Mouse (Mus musculus) kidney, postnatal 36 days (tissue): ENCODE measurements around the gene Rps13.

Source experiments
- DNase-seq, 2 experiments: peaks; one replicate each; pipeline ENCODE4 v3.0.0; 2021 to 2022; ENCODE audit warnings: mixed read lengths in 2 of 2

Rps13 gene

DNA sequence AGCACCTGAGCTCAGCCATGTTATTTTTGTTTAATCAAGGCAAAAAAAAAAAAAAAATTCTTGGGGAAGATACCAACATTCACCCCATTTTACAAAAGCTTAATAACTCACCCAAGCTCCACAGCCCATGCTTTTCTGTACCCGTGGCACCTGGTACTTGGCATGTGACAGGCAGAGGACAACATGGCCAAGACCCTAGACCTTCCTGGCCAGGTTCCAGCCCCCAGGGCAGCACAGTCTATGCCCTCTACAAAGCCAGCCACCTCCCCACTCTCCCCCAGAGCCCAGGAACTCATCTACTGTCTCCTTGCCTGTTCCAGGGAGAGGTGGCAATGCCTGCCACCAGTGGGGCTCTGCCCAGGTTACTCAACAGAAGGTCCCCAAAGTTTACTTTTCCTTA, 43.4 kb downstream of the Rps13 start:
- DNase-seq, result peak; percentile 61 to 71

DNA sequence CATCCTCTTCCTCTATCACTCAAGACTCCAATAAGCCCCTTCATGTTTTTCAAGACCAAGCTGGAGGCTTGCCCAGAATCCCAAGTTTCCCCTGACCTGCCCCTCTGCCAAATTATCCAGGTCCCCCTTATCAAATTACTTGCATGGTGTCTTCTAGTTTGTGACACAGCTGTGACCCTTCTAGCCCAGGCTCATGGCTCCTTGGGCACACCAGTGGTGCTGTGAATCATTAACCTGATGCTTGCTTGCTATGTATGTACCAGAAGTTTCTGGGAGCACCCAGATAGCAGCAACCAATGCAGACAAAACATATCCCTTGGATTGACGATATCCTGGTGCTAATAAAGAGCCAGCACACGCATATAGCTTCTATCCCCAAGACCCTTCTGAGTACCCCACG, 45.0 kb downstream of the Rps13 start:
- DNase-seq, result peak; percentile 50 to 79

DNA sequence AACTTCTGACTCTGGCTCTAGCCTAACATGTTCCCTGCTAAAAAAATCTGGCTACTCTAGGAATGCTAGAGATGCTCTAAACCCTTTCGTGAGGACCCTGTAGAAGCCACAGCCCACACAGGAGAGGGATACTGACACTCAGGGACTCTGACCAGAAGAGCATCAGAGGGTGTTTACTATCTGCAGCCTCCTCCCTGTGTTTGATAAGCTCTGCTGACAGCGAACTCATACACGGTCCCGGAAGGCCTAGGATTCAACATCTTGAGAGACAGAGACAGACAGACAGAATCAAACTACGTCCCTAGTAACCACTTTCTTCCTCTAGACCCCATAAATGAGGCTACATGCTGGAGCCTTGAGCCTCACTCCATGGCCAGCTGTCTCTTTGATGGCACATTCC, 46.0 kb downstream of the Rps13 start:
- DNase-seq, result no peak

GRCm38 (mm10) chr7:116286611-116287355, 47.2 kb downstream of the Rps13 start:
- peak; percentile 44 to 73 for DNase-seq

DNA sequence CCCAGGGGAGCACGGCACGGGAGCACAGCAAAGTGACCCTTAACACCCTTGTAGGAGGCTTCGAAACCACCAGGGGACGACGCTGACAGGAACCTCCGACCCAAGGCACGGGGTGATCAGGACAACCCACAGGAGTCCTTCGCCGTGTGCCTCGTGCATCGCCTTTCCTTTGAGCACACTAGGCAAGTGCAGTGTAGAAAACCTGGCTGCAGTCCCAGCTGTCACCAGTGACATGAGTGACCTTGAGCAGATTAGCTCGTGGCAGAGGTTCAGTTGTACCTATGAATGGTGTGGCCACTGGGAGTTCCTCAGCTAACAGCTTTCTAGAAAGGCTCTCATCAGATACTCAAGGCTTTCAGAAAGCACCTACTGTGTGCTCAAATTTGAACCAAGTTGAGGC, 47.8 kb downstream of the Rps13 start:
- peak; percentile 83 to 85 for DNase-seq

- no peak for DNase-seq
These were observed 48.8 kb downstream of the Rps13 start for GRCm38 (mm10) chr7:116285216-116285615.

GRCm38 (mm10) chr7:116282755-116283154, 51.2 kb downstream of the Rps13 start:
- no peak for DNase-seq
